Mouse (Mus musculus) MEL (cell line): Measurements from ENCODE around the gene Olfr401. TPM values are rescaled to one million over a fixed set of nuclear protein-coding genes. Genes with fewer than 3 reads are reported as not detected.

Experiments used
- DNase-seq: peaks from one replicate; pipeline ENCODE4 v3.0.0; 2011; ENCODE audit warnings: low read depth, low spot score
- H3K27ac ChIP-seq: 2 replicates; pipeline ENCODE4 v1.5.1; 2012; ENCODE audit warnings: low read depth, mild to moderate bottlenecking, control low read depth, low read length, moderate library complexity; ENCODE audit not compliant: control insufficient read depth
- H3K27me3 ChIP-seq, 2 experiments: fragments of 150-350 bp in 1 of 2; sonication (generic) in 1 of 2; 2 replicates each; pipeline ENCODE4 v1.6.1; 2012; ENCODE audit warnings: low read length in 2 of 2, mild to moderate bottlenecking in 2 of 2, improper control_type of control experiment in 1 of 2, moderate library complexity in 1 of 2; ENCODE audit not compliant: insufficient read depth in 2 of 2, control insufficient read depth in 1 of 2
- H3K36me3 ChIP-seq, 2 experiments: 2 replicates each; pipeline ENCODE4 v1.6.1; 2012 to 2014; ENCODE audit warnings: low read length in 2 of 2, improper control_type of control experiment in 1 of 2, inconsistent platforms in 1 of 2, mild to moderate bottlenecking in 1 of 2; ENCODE audit not compliant: insufficient read depth in 2 of 2, control insufficient read depth in 1 of 2
- H3K4me1 ChIP-seq, 2 experiments: fragments of 150-350 bp in 1 of 2; sonication (generic) in 1 of 2; 2 replicates each; pipeline ENCODE4 v1.6.1; 2012; ENCODE audit warnings: low read length in 2 of 2, improper control_type of control experiment in 1 of 2, mild to moderate bottlenecking in 1 of 2; ENCODE audit not compliant: insufficient read depth in 2 of 2, control insufficient read depth in 1 of 2
- H3K4me3 ChIP-seq, 2 experiments: fragments of 150-350 bp in 1 of 2; sonication (generic) in 1 of 2; 2 replicates each; pipeline ENCODE4 v1.5.1; 2012; ENCODE audit warnings: low read depth in 2 of 2, low read length in 2 of 2, mild to moderate bottlenecking in 2 of 2, moderate library complexity in 2 of 2, control low read depth in 1 of 2, improper control_type of control experiment in 1 of 2; ENCODE audit not compliant: control insufficient read depth in 1 of 2, insufficient read depth in 1 of 2
- H3K79me2 ChIP-seq: 2 replicates; pipeline ENCODE4 v1.6.1; 2012; ENCODE audit warnings: mild to moderate bottlenecking, low read length, moderate library complexity; ENCODE audit not compliant: control insufficient read depth, poor library complexity, insufficient read depth
- H3K9ac ChIP-seq: 2 replicates; pipeline ENCODE4 v1.6.1; 2012; ENCODE audit warnings: low read depth, mild to moderate bottlenecking, control low read depth, low read length, moderate library complexity; ENCODE audit not compliant: control insufficient read depth, poor library complexity, severe bottlenecking
- H3K9me3 ChIP-seq: fragments of 150-350 bp; sonication (generic); replicated peaks from 2 replicates; pipeline ENCODE4 v1.6.1; 2012; ENCODE audit warnings: mild to moderate bottlenecking, low read length, improper control_type of control experiment, moderate library complexity; ENCODE audit not compliant: insufficient read depth
- BHLHE40 ChIP-seq: IDR thresholded peaks from 2 replicates; pipeline ENCODE4 v1.6.1; 2012; ENCODE audit warnings: low read depth, mild to moderate bottlenecking, inconsistent platforms, low read length, improper control_type of control experiment, borderline replicate concordance
- CHD1 ChIP-seq: IDR thresholded peaks from 2 replicates; pipeline ENCODE4 v1.6.1; 2012; ENCODE audit warnings: low read depth, mild to moderate bottlenecking, inconsistent platforms, low read length, improper control_type of control experiment
- CTCF ChIP-seq, 3 experiments: IDR thresholded peaks in 2 of 3; conservative IDR thresholded peaks in 1 of 3; 2 replicates each; pipeline ENCODE4 v1.5.1; 2011 to 2012; ENCODE audit warnings: low read length in 3 of 3, low read depth in 2 of 3, mild to moderate bottlenecking in 2 of 3, improper control_type of control experiment in 1 of 3, inconsistent platforms in 1 of 3, mixed read lengths in 1 of 3, moderate library complexity in 1 of 3; ENCODE audit not compliant: control insufficient read depth in 1 of 3, insufficient read depth in 1 of 3, poor library complexity in 1 of 3, severe bottlenecking in 1 of 3
- ELF1 ChIP-seq: IDR thresholded peaks from 2 replicates; pipeline ENCODE4 v1.6.1; 2014; ENCODE audit warnings: low read depth, mild to moderate bottlenecking, inconsistent platforms, low read length, improper control_type of control experiment, moderate library complexity
- ETS1 ChIP-seq: IDR thresholded peaks from 2 replicates; pipeline ENCODE4 v1.6.1; 2012; ENCODE audit warnings: low read depth, mild to moderate bottlenecking, inconsistent platforms, low read length, improper control_type of control experiment, moderate library complexity
- HCFC1 ChIP-seq: IDR thresholded peaks from 2 replicates; pipeline ENCODE4 v1.6.1; 2012; ENCODE audit warnings: low read depth, mild to moderate bottlenecking, inconsistent platforms, low read length, improper control_type of control experiment, moderate library complexity
- JUND ChIP-seq: IDR thresholded peaks from 2 replicates; pipeline ENCODE4 v1.6.1; 2011; ENCODE audit warnings: low read depth, mild to moderate bottlenecking, improper control_type of control experiment, low read length
- KAT2A ChIP-seq: conservative IDR thresholded peaks from 2 replicates; pipeline ENCODE4 v1.6.1; 2012; ENCODE audit warnings: low read depth, low read length, improper control_type of control experiment, inconsistent platforms
- MAX ChIP-seq: IDR thresholded peaks from 2 replicates; pipeline ENCODE4 v1.6.1; 2011; ENCODE audit warnings: low read length, improper control_type of control experiment
- MEF2A ChIP-seq: IDR thresholded peaks from 2 replicates; pipeline ENCODE4 v1.6.1; 2014; ENCODE audit warnings: low read depth, mild to moderate bottlenecking, inconsistent platforms, low read length, improper control_type of control experiment; ENCODE audit not compliant: poor library complexity, insufficient replicate concordance, severe bottlenecking; ENCODE audit errors: extremely low read depth
- MXI1 ChIP-seq: IDR thresholded peaks from 2 replicates; pipeline ENCODE4 v1.6.1; 2011; ENCODE audit warnings: mild to moderate bottlenecking, low read depth, low read length, improper control_type of control experiment
- MYB ChIP-seq: IDR thresholded peaks from 2 replicates; pipeline ENCODE4 v1.6.1; 2011; ENCODE audit warnings: mild to moderate bottlenecking, low read depth, low read length, improper control_type of control experiment
- NRF1 ChIP-seq: IDR thresholded peaks from 2 replicates; pipeline ENCODE4 v1.6.1; 2014; ENCODE audit warnings: low read depth, mild to moderate bottlenecking, inconsistent platforms, low read length, improper control_type of control experiment, moderate library complexity; ENCODE audit not compliant: poor library complexity, insufficient read depth, severe bottlenecking
- POLR2AphosphoS2 ChIP-seq: IDR thresholded peaks from 2 replicates; pipeline ENCODE4 v1.6.1; 2011; ENCODE audit warnings: low read length, improper control_type of control experiment
- POLR2AphosphoS5 ChIP-seq: IDR thresholded peaks from 2 replicates; pipeline ENCODE4 v1.6.1; 2012; ENCODE audit warnings: low read depth, borderline replicate concordance, mild to moderate bottlenecking, inconsistent platforms, low read length, moderate library complexity, mixed read lengths
- RCOR1 ChIP-seq: IDR thresholded peaks from 2 replicates; pipeline ENCODE4 v1.6.1; 2012; ENCODE audit warnings: low read depth, mild to moderate bottlenecking, inconsistent platforms, low read length, improper control_type of control experiment
- SIN3A ChIP-seq: IDR thresholded peaks from 2 replicates; pipeline ENCODE4 v1.6.1; 2012; ENCODE audit warnings: low read length, improper control_type of control experiment, inconsistent platforms
- TBP ChIP-seq: IDR thresholded peaks from 2 replicates; pipeline ENCODE4 v1.8.0; 2011; ENCODE audit warnings: low read depth, low read length, improper control_type of control experiment
- USF1 ChIP-seq: IDR thresholded peaks from 2 replicates; pipeline ENCODE4 v1.6.1; 2014; ENCODE audit warnings: low read depth, mild to moderate bottlenecking, inconsistent platforms, low read length, improper control_type of control experiment, moderate library complexity
- polyA plus RNA-seq, 2 experiments: library from polyadenylated mRNA; stranded (reverse) in 1 of 2; unstranded in 1 of 2; fragments of >175 nt in 1 of 2; fragments of >200 nt in 1 of 2; gene quantifications; 2 replicates each; pipeline versions ENCODE4 v1.2.1 to v1.2.4; 2012; ENCODE audit warnings: low replicate concordance in 2 of 2, low read depth in 1 of 2; ENCODE audit not compliant: insufficient read length in 2 of 2, insufficient read depth in 1 of 2, missing spikeins in 1 of 2
- total RNA-seq: library from RNA; depleted of rRNA; stranded (reverse); fragments of 300-350 nt; gene quantifications from 2 replicates; pipeline ENCODE4 v1.2.3, GENCODE M21; 2012; rRNA removed

Gene Olfr401
- total and polyA plus RNA-seq, 3 experiments = not detected

DNA sequence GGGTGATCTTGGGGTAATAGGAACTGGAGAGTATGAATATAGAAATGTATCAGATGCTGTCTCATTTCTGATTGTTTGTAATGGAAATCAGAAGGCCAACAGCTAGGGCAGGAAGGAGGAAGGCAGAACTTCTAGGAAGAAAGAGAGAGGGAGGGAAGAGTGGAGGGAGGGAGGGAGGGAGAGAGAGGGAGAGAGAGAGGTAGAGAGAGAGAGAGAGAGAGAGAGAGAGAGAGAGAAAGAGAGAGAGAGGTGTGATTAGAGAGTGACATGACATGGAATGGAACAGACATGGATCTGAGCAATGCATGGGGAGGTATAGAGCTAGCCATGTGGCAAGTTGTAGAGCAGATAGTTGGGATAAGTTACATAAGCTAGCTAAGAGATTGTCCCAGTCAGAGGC, 55.3 kb downstream of the Olfr401 start:
- Histone ChIP-seq H3K79me2 (no peaks in the 10 kb centered on the region), H3K27ac (no peak overlapping the region), H3K36me3 (no peaks in the 10 kb centered on the region), H3K27me3 (no peaks in the 10 kb centered on the region), H3K9me3 (no peaks in the 10 kb centered on the region), H3K4me3 (no peak overlapping the region), H3K9ac (no peak overlapping the region), H3K4me1 (no peaks in the 10 kb centered on the region)
- TF ChIP-seq MAX (no peak), POLR2AphosphoS2 (no peak), CHD1 (no peak), NRF1 (no peak), MXI1 (no peak), MYB (no peak), ETS1 (no peak), BHLHE40 (no peak), KAT2A (no peak), ELF1 (no peak), MEF2A (no peak), SIN3A (no peak), HCFC1 (no peak), POLR2AphosphoS5 (no peak), USF1 (no peak), JUND (no peak), TBP (no peak), RCOR1 (no peak), CTCF (IDR thresholded peaks at IDR 0.05 in 2 of 3, conservative IDR thresholded peaks at IDR 0.05 in 1 of 3; ENCODE audit: control insufficient read depth in 1 of 3, insufficient read depth in 1 of 3, low read depth in 2 of 3, low read length in 3 of 3, poor library complexity in 1 of 3, severe bottlenecking in 1 of 3) (no peak)
- no peak for DNase-seq

Other genes starting within 250 kb of the Olfr401 start
- not detected in 2 replicates for gene Olfr394, start 222.9 kb upstream of the Olfr401 start, total RNA-seq
- gene Olfr394, start 222.9 kb upstream of the Olfr401 start, polyA plus RNA-seq = not detected
- not detected in 2 replicates for gene Olfr395, start 204.4 kb upstream of the Olfr401 start, total RNA-seq
- not detected for gene Olfr395, start 204.4 kb upstream of the Olfr401 start, polyA plus RNA-seq
- gene Olfr23, start 177.0 kb upstream of the Olfr401 start, total RNA-seq = not detected in 2 replicates
- not detected for gene Olfr23, start 177.0 kb upstream of the Olfr401 start, polyA plus RNA-seq
- gene Olfr397, start 152.9 kb upstream of the Olfr401 start, total RNA-seq = not detected in 2 replicates
- gene Olfr397, start 152.9 kb upstream of the Olfr401 start, polyA plus RNA-seq = not detected
- gene Olfr398, start 123.3 kb upstream of the Olfr401 start, total RNA-seq = not detected in 2 replicates
- gene Olfr398, start 123.3 kb upstream of the Olfr401 start, polyA plus RNA-seq = not detected
- not detected in 2 replicates for gene Olfr139, start 57.2 kb upstream of the Olfr401 start, total RNA-seq
- not detected for gene Olfr139, start 57.2 kb upstream of the Olfr401 start, polyA plus RNA-seq
- gene Olfr399, start 57.1 kb upstream of the Olfr401 start, total RNA-seq = not detected in 2 replicates
- not detected for gene Olfr399, start 57.1 kb upstream of the Olfr401 start, polyA plus RNA-seq
- gene Zfp616, start 43.8 kb upstream of the Olfr401 start, total RNA-seq = not detected in 2 replicates
- gene Zfp616, start 43.8 kb upstream of the Olfr401 start, polyA plus RNA-seq = not detected
- not detected in 2 replicates for gene Olfr402, start 39.8 kb downstream of the Olfr401 start, total RNA-seq
- gene Olfr402, start 39.8 kb downstream of the Olfr401 start, polyA plus RNA-seq = not detected
- gene Olfr403, start 72.5 kb downstream of the Olfr401 start, total RNA-seq = not detected in 2 replicates
- gene Olfr403, start 72.5 kb downstream of the Olfr401 start, polyA plus RNA-seq = not detected
- not detected in 2 replicates for gene Olfr43, start 97.7 kb downstream of the Olfr401 start, total RNA-seq
- not detected for gene Olfr43, start 97.7 kb downstream of the Olfr401 start, polyA plus RNA-seq
- not detected in 2 replicates for gene Olfr406, start 146.1 kb downstream of the Olfr401 start, total RNA-seq
- gene Olfr406, start 146.1 kb downstream of the Olfr401 start, polyA plus RNA-seq = not detected
- gene Olfr59, start 170.0 kb downstream of the Olfr401 start, total RNA-seq = not detected in 2 replicates
- not detected for gene Olfr59, start 170.0 kb downstream of the Olfr401 start, polyA plus RNA-seq
- gene Olfr410, start 224.3 kb downstream of the Olfr401 start, total RNA-seq = not detected in 2 replicates
- gene Olfr410, start 224.3 kb downstream of the Olfr401 start, polyA plus RNA-seq = not detected
- not detected in 2 replicates for gene Olfr411, start 238.9 kb downstream of the Olfr401 start, total RNA-seq
- gene Olfr411, start 238.9 kb downstream of the Olfr401 start, polyA plus RNA-seq = not detected
- not detected in 2 replicates for gene Olfr412, start 248.4 kb downstream of the Olfr401 start, total RNA-seq
- not detected for gene Olfr412, start 248.4 kb downstream of the Olfr401 start, polyA plus RNA-seq